Mouse (Mus musculus) liver (tissue): ENCODE measurements around the gene Tenm3.

Experiments
- DNase-seq: peaks from one replicate; pipeline ENCODE4 v3.0.0-alpha.2; 2020; ENCODE audit warnings: mixed read lengths

Tenm3 gene

DNA sequence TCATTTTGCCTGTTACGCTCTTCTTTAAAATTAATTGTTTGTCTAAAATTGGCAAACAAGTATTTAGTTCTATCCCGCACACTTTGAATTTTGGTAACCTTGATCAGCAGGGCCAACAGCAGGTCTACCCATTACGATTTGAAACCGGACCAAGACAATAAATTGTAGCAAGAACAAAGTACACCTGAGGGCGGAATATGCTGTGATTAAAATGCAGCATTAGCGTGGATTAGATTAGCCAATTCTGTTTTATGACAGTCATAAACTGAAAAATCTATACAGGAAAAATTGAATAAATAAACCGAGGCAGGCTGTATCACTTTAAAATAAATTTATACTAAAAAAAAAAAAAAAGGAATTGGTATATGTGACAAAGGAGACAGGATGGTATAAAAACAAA is 193.9 kb downstream of the Tenm3 start:
- no peak for DNase-seq

DNA sequence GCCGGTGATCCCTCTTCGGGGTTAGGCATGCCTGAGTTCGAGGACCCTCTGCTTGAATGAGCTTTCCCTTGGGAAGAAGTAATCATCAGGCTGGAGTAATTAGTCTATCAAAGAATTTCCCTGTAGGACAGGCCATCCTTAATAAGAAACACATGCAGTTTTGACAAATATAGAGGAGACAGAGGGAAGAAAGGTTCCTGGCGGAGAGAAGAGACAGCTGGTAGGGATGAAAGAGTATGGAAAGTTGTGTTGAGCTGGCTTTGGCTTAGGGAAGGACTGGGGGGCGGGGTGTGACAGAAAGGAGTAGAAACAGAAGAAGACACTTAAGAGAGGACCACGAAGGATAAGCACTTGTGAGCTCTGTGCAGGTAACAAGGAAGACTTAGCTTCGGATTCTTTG is 194.3 kb downstream of the Tenm3 start:
- no peak for DNase-seq

DNA sequence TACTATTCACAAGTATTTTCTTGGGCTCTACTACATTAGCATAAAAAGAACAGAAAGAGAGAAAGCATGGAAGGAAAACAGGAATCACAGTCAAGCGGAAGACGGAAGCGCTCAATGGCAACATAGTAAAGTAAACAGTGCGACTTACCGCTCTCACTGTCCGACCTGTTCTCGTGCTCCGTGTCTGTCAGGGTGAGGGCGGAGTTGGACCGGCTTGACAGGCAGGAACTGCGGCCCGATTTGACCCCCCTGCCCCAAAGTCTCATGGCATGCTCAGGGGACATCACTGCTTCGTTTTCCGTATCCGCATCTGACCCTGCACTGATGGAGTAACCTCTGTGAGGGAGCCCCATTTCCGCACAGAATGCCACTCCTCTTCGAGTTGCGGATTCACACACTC is 197.6 kb downstream of the Tenm3 start:
- peak; percentile 14 for DNase-seq

DNA sequence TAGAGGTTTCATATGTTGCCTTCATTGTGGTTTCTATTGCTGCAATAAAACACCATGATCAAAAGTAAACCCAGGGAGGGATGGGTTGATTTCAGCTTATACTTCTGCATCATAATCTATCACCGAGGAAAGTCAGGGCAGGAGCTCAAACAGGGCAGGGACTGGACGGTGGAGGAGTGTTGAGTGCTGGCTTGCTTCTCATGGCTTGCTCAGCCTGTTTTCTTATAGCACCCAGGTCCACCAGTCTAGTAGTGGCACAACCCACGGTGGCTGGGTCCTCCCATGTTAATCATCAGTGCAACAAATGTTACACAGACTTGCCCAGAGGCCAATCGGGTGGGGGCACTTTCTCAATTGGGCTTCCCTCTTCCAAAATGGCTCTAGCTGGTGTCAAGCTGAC is 205.6 kb downstream of the Tenm3 start:
- no peak for DNase-seq

DNA sequence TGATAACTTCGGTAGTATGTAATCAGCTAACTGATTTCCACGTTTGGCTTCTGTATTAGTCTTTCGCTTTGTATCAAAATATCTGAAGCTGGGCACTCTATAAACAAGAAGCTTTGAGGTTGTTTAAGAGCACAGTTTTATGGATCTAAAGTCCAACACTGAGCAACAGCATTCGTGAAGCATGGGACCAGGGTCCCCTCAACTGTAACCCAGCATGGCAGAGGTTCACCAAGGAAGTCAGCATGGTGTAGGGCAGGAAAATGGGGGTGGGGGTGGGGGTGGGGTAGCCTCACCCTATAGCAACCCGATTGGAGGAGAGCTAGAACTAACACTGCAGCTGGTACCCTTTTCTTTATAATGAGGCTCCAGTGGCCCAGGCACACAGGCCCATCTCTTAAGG is 206.8 kb downstream of the Tenm3 start:
- no peak for DNase-seq

DNA sequence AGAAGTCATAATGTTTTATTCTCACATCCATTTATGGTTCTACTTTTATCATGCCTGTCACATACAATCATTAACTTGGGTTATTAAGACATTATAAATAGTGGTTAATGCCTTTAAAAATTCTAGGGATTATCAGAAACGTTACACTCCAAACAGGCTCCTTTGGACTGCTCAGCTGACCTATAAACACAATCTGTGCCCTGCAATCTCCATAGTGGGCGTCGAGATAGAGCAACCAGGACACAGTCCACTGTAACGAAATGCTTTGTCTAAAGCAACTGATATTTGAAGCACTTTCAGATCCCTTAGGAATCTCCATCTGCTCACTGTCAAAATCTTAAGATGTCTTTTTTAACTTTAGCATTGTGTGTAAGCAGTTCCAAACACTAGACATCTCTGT is 207.9 kb downstream of the Tenm3 start:
- DNase-seq, result no peak

DNA sequence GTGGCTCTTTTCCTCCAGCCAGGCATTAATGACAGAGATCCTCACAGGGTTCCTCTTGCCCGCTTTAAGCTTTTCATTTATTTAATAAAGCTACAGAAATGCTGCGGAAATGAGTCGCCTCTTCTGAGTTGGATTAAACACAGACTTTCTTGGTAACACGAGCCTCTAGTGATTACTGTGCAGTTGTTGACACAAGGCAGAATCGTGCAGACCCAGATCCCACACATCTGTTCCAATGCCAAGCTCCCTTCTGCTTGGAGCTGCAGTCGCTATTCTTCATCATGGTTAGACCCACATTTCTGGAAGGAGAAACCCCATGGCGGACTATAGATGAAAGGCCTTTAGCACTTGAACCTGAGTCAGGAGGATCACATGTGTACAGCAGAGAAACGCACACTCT is 210.3 kb downstream of the Tenm3 start:
- DNase-seq, result no peak

DNA sequence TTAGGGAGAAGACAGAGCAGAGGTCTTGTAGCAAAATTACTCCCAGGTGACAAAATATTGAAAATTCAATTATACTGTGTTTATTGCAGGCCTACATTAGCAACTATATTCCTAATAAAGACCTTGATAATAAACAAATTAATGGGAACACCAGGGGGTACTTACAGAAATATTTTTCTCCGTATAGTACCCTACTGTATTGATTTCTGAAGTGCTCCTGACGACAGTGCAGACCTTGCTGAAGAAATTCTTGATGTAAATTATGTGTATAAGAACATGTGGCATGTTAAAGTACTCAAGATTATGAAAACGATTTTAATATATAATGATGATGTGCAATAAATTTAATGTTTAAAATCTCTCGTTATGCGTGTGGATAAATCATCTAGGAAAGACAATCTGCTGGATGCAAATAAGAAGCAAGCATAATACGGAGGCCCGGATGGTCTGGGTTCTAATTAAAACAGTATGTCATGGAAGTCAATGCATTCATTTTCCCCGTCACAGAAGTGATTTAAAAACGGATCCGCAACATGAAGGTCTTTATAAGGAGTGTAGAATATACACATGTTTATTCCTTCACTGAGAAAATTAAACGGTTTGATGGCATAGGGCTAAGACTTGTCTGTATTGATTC is 221.1 kb downstream of the Tenm3 start:
- DNase-seq, result no peak

DNA sequence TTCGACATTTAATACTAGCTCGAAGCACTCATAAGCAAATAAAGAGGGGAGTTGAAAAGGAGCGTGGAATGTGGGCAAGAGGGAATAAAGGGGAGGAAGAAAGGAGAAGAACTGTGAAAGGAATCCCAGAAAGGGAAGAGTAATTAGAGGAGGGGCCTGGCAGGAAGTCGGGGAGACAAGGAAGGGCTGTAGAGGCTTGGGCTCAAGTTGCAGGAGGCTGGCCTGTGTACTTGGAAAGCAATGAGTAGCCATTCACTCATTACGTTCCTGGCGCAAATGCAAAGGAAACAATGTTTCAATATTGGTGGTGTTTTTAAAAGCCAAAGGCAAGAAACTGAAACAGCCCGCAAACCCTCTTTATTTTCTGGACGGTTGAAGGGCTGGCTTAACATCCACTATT is 228.7 kb downstream of the Tenm3 start:
- DNase-seq, result no peak

DNA sequence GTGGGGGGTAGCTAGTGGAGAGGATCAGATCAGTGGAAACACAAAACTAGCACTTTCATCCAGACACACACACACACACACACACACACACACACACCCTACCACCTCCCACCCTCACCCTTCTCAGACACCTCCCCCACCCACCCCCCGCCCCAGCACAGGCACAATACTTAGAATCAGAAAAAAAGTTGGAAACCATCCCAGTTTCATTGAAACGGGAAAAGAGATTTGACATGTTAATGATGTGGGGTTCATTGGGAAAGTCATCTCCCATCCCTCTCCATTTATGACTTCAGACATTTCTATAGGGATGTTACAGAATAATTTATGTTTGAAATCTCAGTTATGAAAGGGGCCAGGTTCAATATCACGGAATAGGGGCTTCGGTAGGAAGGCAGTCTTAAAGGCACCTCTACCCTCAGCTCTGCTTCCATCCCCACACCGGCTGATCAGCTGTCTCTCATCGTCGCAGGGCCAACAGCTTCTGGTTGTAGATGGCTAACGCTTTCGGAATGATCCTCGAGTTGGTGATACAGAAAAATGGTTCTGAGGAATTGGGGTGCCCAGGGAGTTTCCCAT is 231.7 kb downstream of the Tenm3 start:
- DNase-seq, result no peak

DNA sequence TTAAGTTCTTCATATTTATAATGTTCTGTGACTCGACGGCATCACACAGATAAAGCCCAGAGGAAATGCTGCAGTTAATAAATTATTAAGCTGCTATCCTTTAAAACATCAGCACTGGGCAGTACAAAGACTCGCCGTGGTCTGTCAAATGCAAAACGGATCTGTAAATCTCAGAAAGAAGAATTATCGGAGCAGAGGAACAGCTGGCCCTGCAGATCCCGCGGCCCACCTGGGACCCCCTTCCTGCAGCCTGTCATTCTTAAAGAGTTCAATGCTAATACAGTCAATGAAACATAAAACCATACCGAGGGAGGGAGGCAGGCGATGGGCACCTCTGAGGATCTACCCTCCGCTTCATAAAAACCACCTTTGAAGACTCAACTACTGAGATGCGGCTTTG is 232.6 kb downstream of the Tenm3 start:
- DNase-seq, result no peak

DNA sequence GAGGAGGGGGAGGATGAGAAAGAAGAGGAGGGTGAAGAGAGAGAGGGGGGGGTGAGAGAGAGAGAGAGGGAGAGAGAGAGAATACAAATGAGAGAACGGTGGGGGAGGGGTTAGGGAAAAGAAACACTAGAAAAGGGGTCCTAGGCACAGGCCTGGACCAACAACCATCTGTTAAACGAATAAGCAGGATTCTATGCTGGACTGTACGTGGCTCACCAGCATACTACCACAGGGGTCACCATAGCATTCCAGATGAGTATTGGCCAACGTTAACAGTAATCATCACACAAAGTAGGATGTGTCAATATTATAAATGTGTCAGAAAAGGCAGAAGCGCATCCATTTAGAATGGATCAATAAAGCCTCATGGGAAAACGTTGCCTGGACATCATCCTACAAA is 233.4 kb downstream of the Tenm3 start:
- no peak for DNase-seq

DNA sequence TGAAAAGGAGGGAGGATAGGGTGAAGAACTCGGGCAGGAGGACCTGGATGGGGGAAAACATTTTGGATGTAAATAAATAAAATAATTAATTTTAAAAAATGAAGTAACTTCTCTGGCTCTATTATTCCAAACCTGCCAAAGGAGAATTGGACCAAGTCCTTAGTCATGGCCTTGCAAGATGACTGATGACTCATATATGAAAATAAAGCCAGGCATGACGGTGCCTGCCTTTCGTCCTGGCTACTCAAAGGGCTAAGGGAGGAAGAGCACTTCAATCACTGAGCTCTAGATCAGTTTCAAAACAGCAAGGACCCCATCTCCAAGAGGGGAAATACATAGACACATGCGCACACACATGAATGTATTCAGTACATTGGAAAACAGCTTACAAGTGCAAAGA is 234.1 kb downstream of the Tenm3 start:
- no peak for DNase-seq

DNA sequence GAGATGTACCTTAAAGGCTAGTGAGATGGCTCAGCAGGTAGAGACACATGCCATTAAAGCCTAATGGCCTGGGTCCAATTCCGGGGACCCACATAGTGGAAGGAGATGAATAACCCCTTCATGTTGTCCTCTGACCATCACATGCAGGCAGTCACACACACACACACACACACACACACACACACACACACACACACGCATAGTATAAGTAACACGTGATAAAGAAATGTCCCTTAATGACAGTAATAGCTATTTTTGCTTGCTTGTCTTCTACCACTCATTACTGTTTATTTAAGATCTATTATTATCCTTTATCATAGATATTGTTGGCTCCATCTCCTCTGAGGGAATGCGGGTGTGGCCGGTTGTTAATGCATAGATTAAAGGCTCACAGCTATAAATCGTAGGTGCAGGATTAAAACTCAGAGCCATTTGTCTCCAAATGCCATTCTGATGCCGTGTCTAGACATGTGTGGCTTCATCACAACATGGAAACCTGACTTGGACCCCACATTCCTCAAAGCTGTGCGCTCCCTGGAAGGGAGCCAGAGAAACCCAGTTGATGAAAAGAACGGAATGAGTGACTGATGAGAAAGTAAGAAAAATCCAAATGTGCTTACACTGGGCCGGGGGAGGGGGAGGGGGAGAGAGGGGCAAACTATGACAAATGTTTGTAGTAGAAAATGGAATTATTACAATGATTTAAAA is 239.4 kb downstream of the Tenm3 start:
- DNase-seq, result no peak

DNA sequence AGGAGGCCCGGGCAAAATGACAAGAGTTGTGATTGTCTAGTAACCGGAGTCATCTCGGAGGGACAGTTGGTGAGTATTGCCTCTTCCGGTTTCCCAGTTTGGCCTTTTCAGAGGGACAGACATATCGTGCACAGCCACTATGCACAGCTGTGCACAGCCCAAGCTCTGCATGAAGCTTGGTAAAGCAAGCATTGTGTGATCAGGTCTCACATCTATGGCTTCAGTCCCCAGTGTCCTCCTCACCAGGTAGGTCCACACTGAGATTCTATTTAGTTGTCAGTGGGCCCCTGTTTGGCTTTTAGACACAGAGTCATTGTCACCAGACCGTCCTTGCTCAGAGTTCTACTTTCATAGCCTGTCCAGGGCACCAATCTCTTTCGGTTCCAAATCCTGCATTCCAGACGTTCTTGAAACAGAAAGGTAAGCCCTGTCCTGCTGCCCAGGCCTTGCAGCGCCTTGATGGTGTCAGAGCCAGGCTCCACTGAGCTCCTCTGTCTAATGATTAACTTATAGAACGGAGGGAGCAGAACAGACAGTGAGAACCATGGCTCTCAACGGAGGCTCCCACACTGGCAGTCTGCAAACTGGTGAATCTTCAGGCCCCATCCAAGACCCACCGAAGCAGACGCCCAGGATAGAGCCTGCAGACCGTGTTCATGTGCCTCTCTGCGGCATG is 240.4 kb downstream of the Tenm3 start:
- peak; percentile 18 for DNase-seq

DNA sequence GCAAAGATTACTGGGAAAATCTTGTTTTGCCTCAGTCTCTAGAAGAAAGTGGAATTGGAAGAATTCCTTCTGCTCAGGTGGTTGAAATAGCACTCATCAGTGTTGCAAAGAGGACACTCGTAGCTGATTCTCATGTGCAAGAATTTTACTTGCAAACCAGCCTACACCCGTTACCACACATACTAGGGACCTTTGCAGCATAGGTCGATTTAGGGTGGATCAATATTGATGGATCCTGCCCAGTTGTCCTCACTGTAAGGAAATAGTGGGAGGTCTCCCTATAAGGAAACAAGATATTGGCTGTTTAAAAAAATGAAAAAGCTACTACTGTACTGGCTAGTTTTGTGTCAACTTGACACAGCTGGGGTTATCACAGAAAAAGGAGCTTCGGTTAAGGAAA is 242.1 kb downstream of the Tenm3 start:
- no peak for DNase-seq

DNA sequence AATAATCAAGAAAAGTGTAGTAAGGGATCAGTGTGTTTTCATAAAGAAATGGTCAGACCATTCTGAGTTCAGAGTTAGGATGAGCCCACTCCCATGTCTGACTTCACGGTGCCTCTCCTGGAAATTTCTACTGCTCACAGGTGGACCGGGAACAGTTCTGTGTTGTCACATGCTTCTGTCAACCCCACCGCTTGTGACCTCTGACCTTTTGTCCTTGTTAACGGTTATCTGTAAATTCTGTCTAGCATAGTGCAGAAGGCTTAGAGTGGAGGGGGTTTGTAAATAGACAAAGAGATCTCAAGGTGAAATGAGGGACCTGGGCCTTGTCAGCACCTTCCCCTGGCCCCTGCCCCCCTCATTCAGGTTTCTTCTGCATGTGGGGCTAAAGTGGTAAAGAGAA is 244.7 kb downstream of the Tenm3 start:
- DNase-seq, result peak; percentile 17

DNA sequence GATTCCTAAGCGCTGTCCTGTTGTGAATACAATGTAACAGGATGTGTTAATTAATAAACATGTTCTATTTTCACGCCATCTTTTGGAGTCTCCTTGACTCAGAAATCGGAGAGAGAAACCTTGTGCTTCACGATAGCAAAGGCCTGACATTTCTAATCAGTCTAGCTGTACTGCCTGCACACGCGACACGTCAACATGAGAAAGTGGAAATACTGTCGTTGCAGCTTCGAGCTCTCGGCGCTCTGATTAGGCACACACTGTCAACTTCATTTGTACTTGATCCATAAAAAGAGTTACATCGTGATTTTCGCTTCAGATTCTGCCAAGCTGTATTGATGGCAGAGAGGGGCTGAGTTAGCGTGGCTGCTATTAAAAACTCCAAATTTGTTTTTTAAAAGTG is 247.4 kb downstream of the Tenm3 start:
- no peak for DNase-seq

DNA sequence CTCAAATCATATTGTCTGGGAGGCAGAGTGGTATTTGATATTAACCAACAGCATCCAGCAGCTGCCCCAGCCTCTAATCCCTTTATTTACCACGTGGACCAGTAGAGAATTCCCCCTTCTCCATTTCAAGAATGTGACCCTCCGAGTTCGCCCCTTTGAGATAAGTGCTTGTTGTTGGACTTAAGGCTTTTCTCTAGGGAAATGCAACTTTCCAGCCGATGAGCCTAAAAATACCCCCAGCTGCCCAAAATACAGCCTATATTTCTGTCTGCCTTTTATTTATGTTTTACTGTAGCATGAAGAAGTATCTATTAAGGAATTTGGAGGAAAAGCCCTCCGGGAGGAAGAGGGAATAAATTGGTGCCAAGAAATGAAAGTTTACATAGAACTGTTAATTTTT is 251.9 kb downstream of the Tenm3 start:
- DNase-seq, result no peak

DNA sequence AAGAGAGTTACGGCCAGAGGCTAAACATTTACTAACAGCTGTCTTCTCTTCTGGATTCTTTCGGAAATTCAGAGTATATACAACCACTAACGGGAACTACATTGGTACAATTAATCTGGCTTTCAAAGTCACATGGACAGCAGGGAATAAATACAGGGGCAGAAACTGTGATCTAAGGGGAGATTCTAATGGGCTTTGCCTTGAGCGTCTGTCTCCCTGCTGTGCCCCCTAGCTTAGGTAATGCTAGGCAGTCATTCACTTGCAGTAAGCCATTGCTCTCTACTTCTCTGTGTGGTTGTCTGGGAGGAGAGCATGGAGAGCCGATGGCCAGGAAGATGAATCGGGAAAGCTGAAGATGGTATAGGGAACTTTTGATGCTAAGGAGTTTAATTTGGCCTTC is 264.0 kb downstream of the Tenm3 start:
- DNase-seq, result no peak

DNA sequence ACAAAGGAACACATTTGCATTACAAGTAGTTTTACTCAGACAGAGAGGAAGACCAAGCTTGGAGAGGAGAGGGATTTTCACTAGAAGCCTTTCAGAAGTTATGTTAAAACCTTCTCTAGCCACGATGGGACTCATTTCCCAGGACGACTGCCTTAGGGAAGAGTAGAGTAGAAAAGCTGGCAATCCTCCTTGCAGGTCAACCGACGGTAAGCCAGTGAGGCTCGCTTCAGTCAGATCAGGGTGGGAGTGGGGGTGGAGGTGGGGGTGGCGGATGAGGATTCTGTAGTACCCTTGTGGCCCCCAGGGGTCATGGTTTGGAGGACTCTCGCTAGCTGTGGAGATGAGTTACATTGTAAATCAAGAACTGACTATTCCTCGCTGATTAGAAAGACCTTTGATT is 264.6 kb downstream of the Tenm3 start:
- no peak for DNase-seq

DNA sequence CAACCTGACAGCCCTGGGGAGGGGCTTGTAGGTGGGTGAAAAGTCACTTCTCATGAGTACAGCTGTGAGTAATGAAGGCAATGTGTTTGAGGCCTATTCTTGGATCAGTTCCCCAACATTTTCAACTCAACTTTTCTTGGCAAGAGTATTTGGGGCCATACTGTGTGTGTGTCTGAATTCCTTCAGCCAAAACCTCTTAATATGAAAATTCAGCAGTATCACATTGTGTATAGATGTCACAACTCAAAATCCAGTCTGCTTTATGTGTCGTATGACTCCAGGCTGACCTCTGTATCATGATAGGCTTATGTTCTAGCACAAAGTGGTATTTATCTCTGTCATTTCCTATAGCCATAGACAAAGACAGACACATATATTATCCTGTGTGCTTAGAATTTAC is 270.8 kb downstream of the Tenm3 start:
- no peak for DNase-seq

DNA sequence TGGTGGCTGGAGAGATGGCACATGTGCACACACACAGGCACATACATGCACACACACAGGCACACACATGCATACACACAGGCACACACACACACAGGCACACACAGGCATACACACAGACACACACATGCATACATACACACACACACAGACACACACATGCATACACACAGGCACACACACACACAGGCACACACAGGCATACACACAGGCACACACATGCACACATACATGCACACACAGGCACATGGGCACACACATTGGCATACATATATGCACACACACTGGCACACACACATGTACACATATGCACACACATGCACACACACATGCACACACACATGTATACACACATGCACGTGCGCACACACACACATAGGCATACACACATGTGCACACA is 271.4 kb downstream of the Tenm3 start:
- no peak for DNase-seq

DNA sequence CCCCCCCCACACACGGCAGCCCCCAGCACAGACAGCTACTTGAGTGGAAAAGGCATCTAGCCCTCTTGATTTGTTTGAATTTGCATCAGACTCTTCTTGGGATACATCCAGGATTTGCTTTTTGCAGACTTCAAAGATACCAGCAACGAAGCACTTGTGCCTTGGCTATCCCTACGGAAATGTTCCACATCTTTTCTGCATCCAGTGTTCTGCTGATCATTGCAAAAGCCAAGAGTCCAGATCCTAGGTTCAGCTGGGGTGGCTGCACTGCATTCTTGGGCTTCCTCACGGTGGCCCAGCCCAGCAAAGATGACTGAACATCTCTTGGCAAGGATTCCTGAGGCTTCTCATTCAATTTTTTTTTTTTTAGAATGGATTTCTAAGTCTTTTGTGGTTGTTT is 275.1 kb downstream of the Tenm3 start:
- no peak for DNase-seq
